Mouse (Mus musculus): ENCODE measurements around the gene Atg10. TPM values are rescaled to one million over a fixed set of nuclear protein-coding genes. Genes with fewer than 3 reads are reported as not detected.

Atg10 gene
- polyA plus RNA-seq, 1 experiment from 2014 or later, result 3.2 TPM

DNA sequence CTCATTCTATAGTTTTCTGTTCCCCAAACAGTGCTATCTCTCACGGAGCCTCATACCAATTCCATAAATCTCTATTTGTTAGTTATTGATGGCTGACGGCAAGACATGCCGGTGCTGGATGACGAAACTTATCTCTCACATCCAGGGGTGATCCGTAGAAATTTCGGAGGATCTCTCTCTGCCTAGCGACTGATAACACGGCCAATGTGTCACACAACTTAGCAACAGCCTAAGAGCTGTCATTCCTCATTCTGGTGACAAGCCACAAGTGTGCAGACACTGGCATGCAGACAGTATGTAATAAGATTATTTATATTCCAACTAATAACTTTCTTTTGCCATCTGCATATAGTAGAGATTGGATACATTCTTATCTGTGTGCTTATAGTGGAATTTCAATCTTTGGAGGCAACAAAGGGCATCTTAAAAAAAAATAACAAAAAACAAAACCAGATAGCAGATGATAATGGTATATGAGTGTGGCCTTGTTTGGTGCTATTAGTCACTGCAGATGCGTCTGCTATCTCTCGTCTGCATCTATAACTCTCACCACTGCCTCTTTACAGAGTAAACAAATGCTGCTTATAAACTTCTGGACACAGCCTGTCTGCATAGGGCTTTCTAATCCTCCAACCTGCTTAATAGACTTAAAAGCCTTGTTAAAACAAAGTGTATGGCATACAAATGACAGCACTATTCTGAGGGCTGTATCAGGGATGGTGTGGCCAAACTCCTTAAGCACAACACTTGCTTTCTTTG, 253.3 kb downstream of the Atg10 start:
- Histone ChIP-seq H3K4me3 (replicated peaks) (no peak overlapping the region), H3K4me1 (replicated peaks) (peaks cover 5% of the 10 kb centered on the region; the same call in 1 of the 2 replicates), H3K4me2 (no peak overlapping the region; the same call in 1 of the 2 replicates), H3K36me3 (replicated peaks) (no peaks in the 10 kb centered on the region), H3K9ac (no peak overlapping the region), H3K27me3 (no peaks in the 10 kb centered on the region), H3K9me3 (replicated peaks) (no peaks in the 10 kb centered on the region), H3K27ac (replicated peaks) (no peak overlapping the region)
- WGBS (ENCODE audit: insufficient replicate concordance), result 47% methylated on average over 10 of the region's 10 CpGs
- ATAC-seq (ENCODE audit: insufficient read depth), result peak; percentile 71; the same call in 1 of the 2 replicates

GRCm38 (mm10) chr13:90968940-90969339, 254.8 kb downstream of the Atg10 start:
- Histone ChIP-seq H3K4me1 (replicated peaks) (peaks cover 5% of the 10 kb centered on the region; the same call in 1 of the 2 replicates), H3K4me2 (no peak overlapping the region), H3K27ac (replicated peaks) (no peak overlapping the region), H3K27me3 (no peaks in the 10 kb centered on the region), H3K9ac (no peak overlapping the region), H3K4me3 (replicated peaks) (no peak overlapping the region), H3K9me3 (replicated peaks) (no peaks in the 10 kb centered on the region), H3K36me3 (replicated peaks) (no peaks in the 10 kb centered on the region)
- no peak for ATAC-seq (ENCODE audit: insufficient read depth)
- 57% methylated on average over 4 of the region's 4 CpGs for WGBS (ENCODE audit: insufficient replicate concordance)

GRCm38 (mm10) chr13:90967422-90967821, 256.3 kb downstream of the Atg10 start:
- peaks cover 5% of the 10 kb centered on the region; the same call in 1 of the 2 replicates for H3K4me1 ChIP-seq (replicated peaks)
- no peak overlapping the region for H3K9ac ChIP-seq
- H3K27me3 ChIP-seq, result no peaks in the 10 kb centered on the region
- H3K4me3 ChIP-seq (replicated peaks), result no peak overlapping the region
- no peak for ATAC-seq (ENCODE audit: insufficient read depth)
- WGBS (ENCODE audit: insufficient replicate concordance), result 4% methylated on average over 4 of the region's 4 CpGs
- H3K4me2 ChIP-seq, result no peak overlapping the region
- no peaks in the 10 kb centered on the region for H3K36me3 ChIP-seq (replicated peaks)
- H3K9me3 ChIP-seq (replicated peaks), result no peaks in the 10 kb centered on the region
- H3K27ac ChIP-seq (replicated peaks), result no peak overlapping the region

- H3K4me1 ChIP-seq (replicated peaks), result peaks cover 5% of the 10 kb centered on the region; the same call in 1 of the 2 replicates
- no peak overlapping the region for H3K9ac ChIP-seq
- no peak overlapping the region for H3K4me2 ChIP-seq
- 69% methylated on average over 8 of the region's 8 CpGs for WGBS (ENCODE audit: insufficient replicate concordance)
- H3K9me3 ChIP-seq (replicated peaks), result no peaks in the 10 kb centered on the region
- no peak for ATAC-seq (ENCODE audit: insufficient read depth)
- no peak overlapping the region for H3K27ac ChIP-seq (replicated peaks)
- no peaks in the 10 kb centered on the region for H3K36me3 ChIP-seq (replicated peaks)
- H3K4me3 ChIP-seq (replicated peaks), result no peak overlapping the region
- no peaks in the 10 kb centered on the region for H3K27me3 ChIP-seq
These were observed 257.8 kb downstream of the Atg10 start for GRCm38 (mm10) chr13:90965996-90966395.

DNA sequence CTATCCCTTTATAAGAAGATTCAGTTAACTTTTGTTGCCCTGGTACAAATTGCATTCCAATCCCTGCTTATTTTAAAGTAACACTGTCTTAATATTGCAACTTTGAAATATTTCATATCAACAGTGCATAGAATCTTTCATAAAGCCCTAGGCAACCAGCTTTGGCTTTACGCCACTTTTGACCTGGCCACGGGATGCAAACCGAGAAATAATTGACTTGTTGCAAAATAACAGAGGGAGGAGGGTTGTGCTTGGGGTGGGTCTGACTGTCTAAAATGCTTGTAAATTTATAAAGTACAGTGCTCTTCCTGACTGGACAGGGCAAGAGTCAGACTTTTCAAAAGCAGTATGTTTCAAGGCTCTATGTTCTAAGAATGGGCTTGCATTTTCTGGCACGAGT, 259.3 kb downstream of the Atg10 start:
- H3K4me2 ChIP-seq, result no peak overlapping the region
- no peaks in the 10 kb centered on the region for H3K9me3 ChIP-seq (replicated peaks)
- WGBS (ENCODE audit: insufficient replicate concordance), result 69% methylated on average over 4 of the region's 4 CpGs
- no peak overlapping the region for H3K9ac ChIP-seq
- H3K36me3 ChIP-seq (replicated peaks), result no peaks in the 10 kb centered on the region
- no peak overlapping the region for H3K4me3 ChIP-seq (replicated peaks)
- ATAC-seq (ENCODE audit: insufficient read depth), result no peak
- H3K27ac ChIP-seq (replicated peaks), result no peak overlapping the region
- no peaks in the 10 kb centered on the region for H3K27me3 ChIP-seq
- H3K4me1 ChIP-seq (replicated peaks), result no peaks in the 10 kb centered on the region

DNA sequence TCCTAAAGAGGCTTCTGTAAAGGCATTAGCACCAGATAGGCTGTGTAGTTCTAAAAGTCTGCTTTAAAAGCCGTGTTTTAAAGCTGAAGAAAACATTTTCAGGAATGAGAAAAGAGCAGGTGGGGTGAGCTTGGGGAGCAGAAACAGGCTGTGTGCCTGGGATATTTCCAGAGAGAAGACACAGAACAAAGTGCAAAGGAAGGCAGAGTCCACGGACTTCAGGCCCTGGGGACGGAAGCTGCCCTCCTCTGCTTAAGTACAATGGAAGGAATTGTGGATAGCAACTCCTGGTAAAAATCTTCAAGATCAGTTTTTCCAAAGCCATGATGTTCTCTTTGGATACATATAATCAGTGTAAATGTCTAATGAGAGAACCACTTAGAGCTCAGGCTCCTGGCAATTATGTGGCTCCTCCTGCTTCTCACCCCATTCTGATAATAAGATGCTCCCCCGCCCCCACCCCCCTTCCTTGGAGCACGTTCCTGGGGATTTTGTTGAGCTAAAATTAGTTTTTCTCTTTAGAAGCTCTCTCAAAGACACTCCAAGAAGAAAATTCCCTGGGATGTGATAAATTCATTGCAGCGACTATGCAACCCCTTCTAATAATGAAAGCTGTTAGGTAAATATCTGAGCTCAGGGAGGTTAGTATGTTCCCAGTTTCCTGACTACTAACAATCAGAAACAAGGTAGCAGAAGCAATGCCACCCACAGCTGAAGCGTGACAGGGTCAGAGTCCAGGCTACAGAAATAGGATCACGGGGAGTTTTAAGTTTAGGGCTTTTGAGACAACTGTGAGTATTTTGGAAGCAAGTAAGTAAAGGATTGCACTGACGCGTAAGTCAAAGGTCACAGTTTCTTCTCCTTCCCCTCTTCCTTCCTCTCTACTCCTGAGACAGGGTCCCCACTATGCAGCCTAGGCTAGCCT, 260.7 kb downstream of the Atg10 start:
- no peaks in the 10 kb centered on the region for H3K36me3 ChIP-seq (replicated peaks)
- WGBS (ENCODE audit: insufficient replicate concordance), result 60% methylated on average over 10 of the region's 10 CpGs
- ATAC-seq (ENCODE audit: insufficient read depth), result no peak

GRCm38 (mm10) chr13:90960591-90960990, 263.2 kb downstream of the Atg10 start:
- H3K4me3 ChIP-seq (replicated peaks), result no peak overlapping the region
- no peak overlapping the region for H3K4me2 ChIP-seq
- no peaks in the 10 kb centered on the region for H3K36me3 ChIP-seq (replicated peaks)
- WGBS (ENCODE audit: insufficient replicate concordance), result 77% methylated on average over 8 of the region's 8 CpGs
- no peak overlapping the region for H3K27ac ChIP-seq (replicated peaks)
- H3K9me3 ChIP-seq (replicated peaks), result no peaks in the 10 kb centered on the region
- H3K4me1 ChIP-seq (replicated peaks), result no peaks in the 10 kb centered on the region
- H3K27me3 ChIP-seq, result no peaks in the 10 kb centered on the region
- ATAC-seq (ENCODE audit: insufficient read depth), result no peak
- no peak overlapping the region for H3K9ac ChIP-seq

More for the DNA sequence above, 260.7 kb downstream of the Atg10 start:
- Histone ChIP-seq H3K27ac (replicated peaks) (no peak overlapping the region), H3K9me3 (replicated peaks) (no peaks in the 10 kb centered on the region), H3K27me3 (no peaks in the 10 kb centered on the region), H3K4me2 (no peak overlapping the region), H3K9ac (no peak overlapping the region), H3K4me3 (replicated peaks) (no peak overlapping the region), H3K4me1 (replicated peaks) (no peaks in the 10 kb centered on the region)

DNA sequence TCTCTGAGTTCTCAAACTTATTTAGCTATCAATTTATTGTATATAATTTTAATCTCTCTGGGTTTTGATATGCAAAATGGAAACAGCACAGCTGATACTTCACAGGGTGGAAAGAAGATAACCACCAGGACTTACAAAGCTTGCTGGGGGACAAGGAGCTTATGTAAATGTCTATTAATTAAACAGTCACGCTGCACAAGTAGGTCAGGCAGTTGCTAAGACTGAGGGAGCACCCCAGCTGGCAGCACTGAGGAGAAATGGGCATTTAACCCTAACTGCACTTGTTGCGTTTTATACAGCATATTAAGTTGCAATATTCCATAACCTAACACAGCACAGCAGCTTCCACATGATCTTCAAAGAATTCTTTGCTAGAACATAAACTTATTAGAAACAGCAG, 264.9 kb downstream of the Atg10 start:
- no peak for ATAC-seq (ENCODE audit: insufficient read depth)
- H3K36me3 ChIP-seq (replicated peaks), result no peaks in the 10 kb centered on the region
- no peaks in the 10 kb centered on the region for H3K4me1 ChIP-seq (replicated peaks)
- H3K27ac ChIP-seq (replicated peaks), result no peak overlapping the region
- H3K4me2 ChIP-seq, result no peak overlapping the region
- no peak overlapping the region for H3K9ac ChIP-seq
- H3K4me3 ChIP-seq (replicated peaks), result no peak overlapping the region
- WGBS (ENCODE audit: insufficient replicate concordance), result 59% methylated on average over 2 of the region's 2 CpGs
- H3K9me3 ChIP-seq (replicated peaks), result no peaks in the 10 kb centered on the region
- no peaks in the 10 kb centered on the region for H3K27me3 ChIP-seq

DNA sequence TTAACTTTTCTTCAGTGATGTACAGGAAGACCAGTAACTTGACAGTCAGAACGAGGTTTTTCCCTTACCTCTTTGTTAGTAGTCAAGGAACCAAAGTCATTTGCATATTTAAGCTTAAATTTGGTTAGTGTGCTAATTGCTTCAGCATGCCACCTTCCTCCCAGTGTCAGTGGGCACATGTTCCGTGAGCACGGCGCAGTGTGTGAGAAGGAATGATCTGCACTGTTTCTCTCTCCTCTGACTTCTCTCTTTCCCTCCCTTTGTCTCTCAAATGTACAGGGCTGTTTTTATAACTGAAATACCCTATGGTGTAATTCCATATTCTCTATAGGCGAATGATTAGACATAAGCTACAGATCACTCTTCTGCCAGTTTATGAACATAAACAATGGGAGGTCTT, 284.2 kb downstream of the Atg10 start:
- Histone ChIP-seq H3K9ac (no peak overlapping the region), H3K27ac (replicated peaks) (peak overlapping the region; percentile 67), H3K27me3 (no peaks in the 10 kb centered on the region), H3K4me1 (replicated peaks) (peaks cover 28% of the 10 kb centered on the region), H3K4me2 (peak overlapping the region; percentile 53), H3K9me3 (replicated peaks) (no peaks in the 10 kb centered on the region), H3K36me3 (replicated peaks) (no peaks in the 10 kb centered on the region), H3K4me3 (replicated peaks) (no peak overlapping the region)
- WGBS (ENCODE audit: insufficient replicate concordance), result 56% methylated on average over 5 of the region's 5 CpGs
- peak; percentile 57; the same call in 1 of the 2 replicates for ATAC-seq (ENCODE audit: insufficient read depth)

DNA sequence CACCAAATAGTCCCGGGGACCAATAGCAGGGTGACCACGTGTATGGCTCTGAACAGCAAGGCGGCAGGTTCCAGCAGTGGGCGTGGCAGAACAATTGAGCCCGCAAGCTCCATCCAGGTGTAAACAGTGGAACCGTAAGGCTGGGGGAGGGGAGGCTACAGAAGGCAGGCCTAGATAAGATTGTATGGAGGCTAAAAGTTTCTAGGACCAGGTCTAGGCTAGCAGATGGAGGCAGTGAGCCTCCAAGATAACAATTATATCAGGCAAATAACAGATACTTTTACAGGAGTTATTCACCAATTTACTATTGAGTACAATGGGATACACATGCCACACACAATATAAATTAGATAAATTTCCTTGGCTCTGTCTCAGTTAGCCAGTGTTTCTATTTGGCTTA, 284.6 kb downstream of the Atg10 start:
- no peak overlapping the region for H3K9ac ChIP-seq
- ATAC-seq (ENCODE audit: insufficient read depth), result peak; percentile 95
- WGBS (ENCODE audit: insufficient replicate concordance), result 14% methylated on average over 6 of the region's 6 CpGs
- peak overlapping the region; percentile 67 for H3K27ac ChIP-seq (replicated peaks)
- peaks cover 28% of the 10 kb centered on the region for H3K4me1 ChIP-seq (replicated peaks)
- peak overlapping the region; percentile 53 for H3K4me2 ChIP-seq
- no peaks in the 10 kb centered on the region for H3K27me3 ChIP-seq
- H3K4me3 ChIP-seq (replicated peaks), result no peak overlapping the region
- no peaks in the 10 kb centered on the region for H3K9me3 ChIP-seq (replicated peaks)
- H3K36me3 ChIP-seq (replicated peaks), result no peaks in the 10 kb centered on the region

DNA sequence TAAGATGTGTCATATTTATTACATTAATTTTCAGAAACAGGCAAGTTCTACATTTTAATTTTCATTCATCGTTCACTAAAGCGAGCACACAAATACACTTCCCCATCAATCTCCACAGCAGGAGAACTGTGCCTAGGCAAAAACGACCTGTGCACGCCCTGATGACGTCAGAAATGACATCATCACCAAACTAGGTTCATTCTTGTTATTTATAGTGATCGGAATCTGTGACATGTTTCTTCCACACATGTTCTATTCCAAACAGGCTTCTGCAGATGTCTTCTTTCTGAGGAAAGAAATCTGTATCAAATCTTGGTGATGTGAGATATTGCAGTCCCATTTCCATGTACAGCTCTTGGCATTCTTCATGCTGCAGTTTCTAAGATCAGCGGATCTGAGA, 287.9 kb downstream of the Atg10 start:
- Histone ChIP-seq H3K9ac (no peak overlapping the region), H3K36me3 (replicated peaks) (no peaks in the 10 kb centered on the region), H3K4me1 (replicated peaks) (peaks cover 26% of the 10 kb centered on the region), H3K27ac (replicated peaks) (no peak overlapping the region), H3K27me3 (no peaks in the 10 kb centered on the region), H3K4me2 (no peak overlapping the region), H3K4me3 (replicated peaks) (no peak overlapping the region), H3K9me3 (replicated peaks) (no peaks in the 10 kb centered on the region)
- no peak for ATAC-seq (ENCODE audit: insufficient read depth)
- 75% methylated on average over 7 of the region's 7 CpGs for WGBS (ENCODE audit: insufficient replicate concordance)

Measured in liver, embryonic 15.5 days (tissue).